In the genomic region with DNA sequence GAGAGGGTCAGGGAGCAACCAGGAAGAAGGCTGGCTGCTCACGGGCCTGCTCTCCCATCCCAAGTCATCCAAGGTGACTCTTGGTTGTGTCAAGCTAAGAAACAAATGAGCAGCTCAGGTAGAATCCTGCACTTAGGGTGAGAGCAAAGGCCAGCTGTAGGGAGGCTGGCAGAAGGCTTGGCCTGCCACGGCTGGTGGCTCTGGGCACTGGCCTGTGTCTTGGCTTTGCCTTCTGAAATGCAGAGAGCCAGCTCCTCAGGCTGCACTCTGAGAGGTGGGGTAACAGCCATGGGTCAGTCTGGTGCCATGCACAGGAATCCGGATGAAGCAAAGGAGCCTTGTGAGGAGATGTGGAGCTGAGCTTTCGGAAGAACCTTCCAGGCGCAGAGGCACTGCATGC, we compare ENCODE assay signal across 21 mouse cellular contexts.
"Had no signal": no experiment of that assay in that cellular context is flagged by ENCODE, and none has a peak within 500 bp of the region (broad histone marks: within the 10 kb centered on the region; RNA-seq: fewer than 3 reads in every experiment).

No protein-coding gene starts in this region.

- ATAC-seq: intestine, postnatal 0 days; liver, embryonic 12.5 days; midbrain, embryonic 13.5 days; midbrain, embryonic 16.5 days had no signal

- H3K4me2 ChIP-seq: limb, embryonic 13.5 days; liver, embryonic 12.5 days; liver, embryonic 15.5 days; lung, embryonic 15.5 days; midbrain, embryonic 13.5 days; neural tube, embryonic 13.5 days; stomach, embryonic 15.5 days had no signal

- H3K9me3 ChIP-seq: limb, embryonic 10.5 days; limb, embryonic 13.5 days; liver, embryonic 12.5 days; liver, embryonic 15.5 days; lung, embryonic 15.5 days; megakaryocyte, embryonic 14.5 days; midbrain, embryonic 10.5 days; midbrain, embryonic 13.5 days; neural tube, embryonic 13.5 days; stomach, embryonic 15.5 days had no signal

- H3K4me3 ChIP-seq: limb, embryonic 10.5 days; limb, embryonic 13.5 days; liver, embryonic 12.5 days; liver, embryonic 15.5 days; lung, embryonic 15.5 days; megakaryocyte, embryonic 14.5 days; midbrain, embryonic 10.5 days; midbrain, embryonic 13.5 days; myocyte; neural tube, embryonic 13.5 days; stomach, embryonic 15.5 days had no signal

- H3K27me3 ChIP-seq: limb, embryonic 13.5 days; lung, embryonic 15.5 days; stomach, embryonic 15.5 days had no signal

- H3K36me3 ChIP-seq: limb, embryonic 10.5 days; limb, embryonic 13.5 days; liver, embryonic 12.5 days; liver, embryonic 15.5 days; lung, embryonic 15.5 days; midbrain, embryonic 10.5 days; midbrain, embryonic 13.5 days; neural tube, embryonic 13.5 days; stomach, embryonic 15.5 days had no signal

- H3K4me1 ChIP-seq: limb, embryonic 13.5 days; stomach, embryonic 15.5 days had no signal

- DNase-seq: liver; lung, adult 18-20 months; lung, postnatal 10 days; lung, postnatal 36 days; retina, postnatal 1 day; right cerebral cortex, postnatal 25 days; spleen, adult 18-20 months; thymus, postnatal 25 days had no signal

- H3K9ac ChIP-seq: limb, embryonic 13.5 days; liver, embryonic 12.5 days; liver, embryonic 15.5 days; lung, embryonic 15.5 days; midbrain, embryonic 13.5 days; neural tube, embryonic 13.5 days; stomach, embryonic 15.5 days had no signal

- H3K27ac ChIP-seq: limb, embryonic 10.5 days; limb, embryonic 13.5 days; liver, embryonic 12.5 days; liver, embryonic 15.5 days; lung, embryonic 15.5 days; midbrain, embryonic 10.5 days; midbrain, embryonic 13.5 days; neural tube, embryonic 13.5 days; stomach, embryonic 15.5 days had no signal
